Comparison of ENCODE assay signal across 15 mouse cellular contexts in genomic region chr7:38214473-38215214, GRCm38 (mm10). TPM values are rescaled to one million over a fixed set of nuclear protein-coding genes. Genes with fewer than 3 reads are reported as not detected.
DNase-seq lines count a peak whose midpoint lies in the region; ATAC-seq and TF ChIP-seq lines count a peak whose summit lies in the region.
"Had no signal": no experiment of that assay in that cellular context is flagged by ENCODE, and none has a peak within 500 bp of the region (broad histone marks: within the 10 kb centered on the region; RNA-seq: fewer than 3 reads in every experiment).

No protein-coding gene starts in this region.

- no peak for TF ChIP-seq CTCF in lung, postnatal 0 days (IDR thresholded peaks at IDR 0.05)

- peak; percentile 27; the same call in 1 of the 2 replicates for ATAC-seq in liver, embryonic 13.5 days (ENCODE audit: low read depth)
- peak; percentile 79 for ATAC-seq in common myeloid progenitor, adult 5-6 weeks (replicated peaks; ENCODE audit: low read depth, poor library complexity, severe bottlenecking)
- ATAC-seq in lung, postnatal 0 days, result no peak

- DNase-seq in liver, embryonic 13.5 days, result no peak
- DNase-seq in liver, result no peak
- peak; percentile 50 for DNase-seq in naive thymus-derived CD4-positive, alpha-beta T cell, adult 2 months (ENCODE audit: low read depth)
- DNase-seq in thymus, postnatal 36 days, result peak; percentile 69 to 77
- DNase-seq in right cerebral cortex, postnatal 4 days, result no peak
- no peak for DNase-seq in left cerebral cortex, postnatal 25 days (ENCODE audit: low spot score in 2 of 2)
- DNase-seq in lung, postnatal 0 days (ENCODE audit: low spot score), result no peak
- DNase-seq: cerebellum, postnatal 10 days; heart, adult 11 months; kidney, adult 8-10 months had no signal

- no peak overlapping the region for H3K9ac ChIP-seq in liver, embryonic 13.5 days
- H3K9ac ChIP-seq in lung, postnatal 0 days (replicated peaks; ENCODE audit: low read depth), result no peak overlapping the region
- H3K9ac ChIP-seq: hindbrain, embryonic 15.5 days; midbrain, embryonic 12.5 days; neural tube, embryonic 12.5 days had no signal

- no peak overlapping the region for H3K4me3 ChIP-seq in liver, embryonic 13.5 days (replicated peaks)
- no peak overlapping the region for H3K4me3 ChIP-seq in lung, postnatal 0 days (ENCODE audit: low read depth, low read length)
- H3K4me3 ChIP-seq: embryonic facial prominence, embryonic 10.5 days; hindbrain, embryonic 15.5 days; midbrain, embryonic 12.5 days; neural tube, embryonic 12.5 days had no signal

- no peaks in the 10 kb centered on the region for H3K36me3 ChIP-seq in liver, embryonic 13.5 days
- H3K36me3 ChIP-seq in lung, postnatal 0 days (ENCODE audit: insufficient read depth, low read length), result no peaks in the 10 kb centered on the region
- H3K36me3 ChIP-seq: embryonic facial prominence, embryonic 10.5 days; hindbrain, embryonic 15.5 days; midbrain, embryonic 12.5 days; neural tube, embryonic 12.5 days had no signal

- H3K9me3 ChIP-seq in liver, embryonic 13.5 days (replicated peaks), result no peaks in the 10 kb centered on the region
- no peaks in the 10 kb centered on the region for H3K9me3 ChIP-seq in lung, postnatal 0 days (ENCODE audit: low read length)
- H3K9me3 ChIP-seq: embryonic facial prominence, embryonic 10.5 days; hindbrain, embryonic 15.5 days; midbrain, embryonic 12.5 days; neural tube, embryonic 12.5 days had no signal

- H3K4me1 ChIP-seq in liver, embryonic 13.5 days (replicated peaks), result 0 out of 2 replicates have a peak, but pooled peaks cover 6% of the 10 kb centered on the region
- no peaks in the 10 kb centered on the region for H3K4me1 ChIP-seq in lung, postnatal 0 days (ENCODE audit: insufficient read depth, low read depth, low read length)
- H3K4me1 ChIP-seq: midbrain, embryonic 12.5 days; neural tube, embryonic 12.5 days had no signal

- no peak overlapping the region for H3K27ac ChIP-seq in liver, embryonic 13.5 days
- no peak overlapping the region for H3K27ac ChIP-seq in lung, postnatal 0 days (ENCODE audit: low read length)
- H3K27ac ChIP-seq: embryonic facial prominence, embryonic 10.5 days; hindbrain, embryonic 15.5 days; midbrain, embryonic 12.5 days; neural tube, embryonic 12.5 days had no signal

- 25% methylated on average over 5 of the region's 5 CpGs for WGBS in liver, embryonic 13.5 days (ENCODE audit: insufficient replicate concordance)
- 45% methylated on average over 5 of the region's 5 CpGs for WGBS in lung, postnatal 0 days

- no peak overlapping the region for H3K4me2 ChIP-seq in liver, embryonic 13.5 days
- H3K4me2 ChIP-seq in lung, postnatal 0 days (replicated peaks; ENCODE audit: low read depth, low read length), result no peak overlapping the region
- H3K4me2 ChIP-seq: hindbrain, embryonic 15.5 days; midbrain, embryonic 12.5 days; neural tube, embryonic 12.5 days had no signal

- intact Hi-C loops in left cerebral cortex, postnatal 25 days (cut with DNase I), result no loop called here

- H3K27me3 ChIP-seq in liver, embryonic 13.5 days, result no peaks in the 10 kb centered on the region
- no peaks in the 10 kb centered on the region for H3K27me3 ChIP-seq in lung, postnatal 0 days (replicated peaks; ENCODE audit: insufficient read depth, low read length)
- H3K27me3 ChIP-seq: hindbrain, embryonic 15.5 days; midbrain, embryonic 12.5 days; neural tube, embryonic 12.5 days had no signal

- TF ChIP-seq EP300 in lung, postnatal 0 days (IDR thresholded peaks at IDR 0.05), result no peak

RNA-seq across cellular contexts. Expression of gene Plekhf1, which starts 13.2 kb away (rescaled TPM):
- 0.44 and 0.46 TPM in 2 replicates for polyA plus RNA-seq in liver, embryonic 13.5 days (2015; fragmentation: Nextera tagmentation; extraction: Ambion mirVana)
- 0.27 and 0.34 TPM in 2 replicates for total RNA-seq in common myeloid progenitor, adult 5-6 weeks (2017)
- 1 to 10 TPM; 1.4 TPM for total RNA-seq in left cerebral cortex, postnatal 25 days (2021)
- 2.5 and 3.9 TPM in 2 replicates for polyA plus RNA-seq in lung, postnatal 0 days (2015; fragmentation: Nextera tagmentation; extraction: Ambion mirVana)

RNA-seq across cellular contexts. Expression of gene 1600014C10Rik, which starts 31.6 kb away (rescaled TPM):
- 8.7 and 9.0 TPM in 2 replicates for polyA plus RNA-seq in liver, embryonic 13.5 days (2015; fragmentation: Nextera tagmentation; extraction: Ambion mirVana)
- 12.0 and 15.2 TPM in 2 replicates for total RNA-seq in common myeloid progenitor, adult 5-6 weeks (2017)
- total RNA-seq in left cerebral cortex, postnatal 25 days (2021), result 10 to 100 TPM; 21.5 to 22.6 TPM
- 15.0 and 16.0 TPM in 2 replicates for polyA plus RNA-seq in lung, postnatal 0 days (2015; fragmentation: Nextera tagmentation; extraction: Ambion mirVana)

RNA-seq across cellular contexts. Expression of gene Pop4, which starts 56.6 kb away (rescaled TPM):
- 19.7 and 21.5 TPM in 2 replicates for polyA plus RNA-seq in liver, embryonic 13.5 days (2015; fragmentation: Nextera tagmentation; extraction: Ambion mirVana)
- 35.9 and 38.9 TPM in 2 replicates for total RNA-seq in common myeloid progenitor, adult 5-6 weeks (2017)
- 10 to 100 TPM; 22.7 to 24.0 TPM for total RNA-seq in left cerebral cortex, postnatal 25 days (2021)
- polyA plus RNA-seq in lung, postnatal 0 days (2015; fragmentation: Nextera tagmentation; extraction: Ambion mirVana), result 28.3 and 28.5 TPM in 2 replicates

Comparison
In these comparisons a context has a peak if more than half of its experiments do, and no peak if none do; other contexts are left out.
1. DNase-seq: peak in naive thymus-derived CD4-positive, alpha-beta T cell, adult 2 months (single experiment) and thymus, postnatal 36 days (2 of 2); none in liver, embryonic 13.5 days (single experiment), liver (single experiment), right cerebral cortex, postnatal 4 days (single experiment), left cerebral cortex, postnatal 25 days (0 of 2) and lung, postnatal 0 days (single experiment).